Mouse (Mus musculus) limb, embryonic 11.5 days (tissue): ENCODE results near the gene Mau2. TPM values are rescaled to one million over a fixed set of nuclear protein-coding genes. Genes with fewer than 3 reads are reported as not detected.
"Not testable (repeated sequence)": the region's sequence is repeated elsewhere in the genome, so short reads cannot be mapped to it uniquely, and the experiment has no call there.

Experiments
- ATAC-seq: fragments of 200-750 bp; cut with Nextera tagmentation; 2 replicates; pipeline ENCODE4 v1.8.0; 2017; ENCODE audit warnings: low read depth; ENCODE audit not compliant: insufficient number of reproducible peaks, low FRiP score, low TSS enrichment
- DNase-seq: peaks from one replicate; pipeline ENCODE4 v3.0.0-alpha.2; 2015; ENCODE audit warnings: low spot score
- H3K27ac ChIP-seq: fragments of 300-500 bp; sonication (generic); replicated peaks from 2 replicates; pipeline ENCODE4 v1.5.1; 2014; ENCODE audit warnings: low read depth, mild to moderate bottlenecking, low read length
- H3K27me3 ChIP-seq: fragments of 300-500 bp; sonication (generic); 2 replicates; pipeline ENCODE4 v1.6.1; 2014; ENCODE audit warnings: mild to moderate bottlenecking, low read length, mixed read lengths; ENCODE audit not compliant: control insufficient read depth, insufficient read depth
- H3K36me3 ChIP-seq: fragments of 300-500 bp; sonication (generic); 2 replicates; pipeline ENCODE4 v1.6.1; 2014; ENCODE audit warnings: mild to moderate bottlenecking, low read length, moderate library complexity, mixed read lengths; ENCODE audit not compliant: control insufficient read depth, insufficient read depth
- H3K4me1 ChIP-seq: fragments of 300-500 bp; sonication (generic); 2 replicates; pipeline ENCODE4 v1.6.1; 2014; ENCODE audit warnings: low read length, mixed read lengths; ENCODE audit not compliant: control insufficient read depth, insufficient read depth
- H3K4me2 ChIP-seq: fragments of 300-500 bp; sonication (generic); 2 replicates; pipeline ENCODE4 v1.6.1; 2014; ENCODE audit warnings: low read depth, mild to moderate bottlenecking, moderate library complexity; ENCODE audit not compliant: severe bottlenecking
- H3K4me3 ChIP-seq: fragments of 300-500 bp; sonication (generic); 2 replicates; pipeline ENCODE4 v1.5.1; 2014; ENCODE audit warnings: low read depth, low read length
- H3K9ac ChIP-seq: fragments of 300-500 bp; sonication (generic); 2 replicates; pipeline ENCODE4 v1.6.1; 2014; ENCODE audit warnings: mild to moderate bottlenecking, low read length
- H3K9me3 ChIP-seq: fragments of 300-500 bp; sonication (generic); 2 replicates; pipeline ENCODE4 v1.6.1; 2016; ENCODE audit warnings: low read length; ENCODE audit not compliant: control insufficient read depth
- WGBS: fragments of 180-500 bp; shearing (Covaris S2); extraction: QIAGEN DNeasy Blood & Tissue Kit; methylation state at CpG from one replicate; pipeline ENCODE4 v1.1.7; 2014; 5-methylcytosine and 5-hydroxymethylcytosine counted together
- polyA plus RNA-seq: library from polyadenylated mRNA; unstranded; fragments of >200 nt; fragmentation: Nextera tagmentation; extraction: Ambion mirVana; gene quantifications from 2 replicates; pipeline ENCODE4 v1.2.1, GENCODE M21; 2014

The Mau2 gene
- polyA plus RNA-seq, 1 experiment from 2014 or later = 52.5 TPM

DNA sequence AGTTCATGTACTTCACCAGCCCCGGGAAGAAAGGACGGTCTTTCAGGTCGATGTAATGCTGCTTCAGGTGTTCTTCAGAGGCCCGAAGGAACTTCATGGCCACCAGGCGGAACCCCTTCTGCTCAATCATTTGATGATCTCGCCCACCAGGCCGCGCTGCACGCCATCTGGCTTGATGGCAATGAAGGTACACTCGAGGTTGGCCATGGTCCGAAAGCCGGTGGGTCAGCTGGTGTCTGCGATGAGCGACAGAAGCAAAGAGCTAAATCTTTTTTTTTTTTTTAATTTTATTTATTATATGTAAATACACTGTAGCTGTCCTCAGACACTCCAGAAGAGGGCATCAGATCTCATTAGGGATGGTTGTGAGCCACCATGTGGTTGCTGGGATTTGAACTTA lies 31.7 kb downstream of the Mau2 start:
- H3K36me3 ChIP-seq, H3K27ac ChIP-seq, H3K4me2 ChIP-seq, H3K9me3 ChIP-seq, DNase-seq, H3K27me3 ChIP-seq, H3K4me1 ChIP-seq, H3K9ac ChIP-seq, ATAC-seq, H3K4me3 ChIP-seq: not testable (repeated sequence)
- 90% methylated on average over 14 of the region's 14 CpGs for WGBS

DNA sequence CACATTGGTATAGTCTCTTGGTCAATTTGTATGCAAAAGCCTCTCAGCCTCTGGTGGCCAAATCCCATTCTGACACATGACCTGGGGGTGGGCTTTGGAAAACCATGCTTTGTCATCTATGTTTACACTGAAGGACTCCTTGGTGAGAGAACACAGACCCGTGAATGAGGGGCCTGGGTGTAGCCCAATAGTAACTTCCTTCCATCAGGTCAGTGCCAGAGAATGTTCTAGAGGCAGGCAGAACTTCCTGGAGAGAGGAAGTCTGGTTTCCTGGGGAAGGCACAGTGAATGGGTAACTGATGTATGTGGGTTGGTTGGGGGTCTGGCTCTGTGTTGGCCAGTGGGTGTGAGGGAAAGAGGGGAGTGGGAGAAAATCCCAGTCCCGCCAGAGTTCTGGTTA lies 37.4 kb downstream of the Mau2 start:
- Histone ChIP-seq H3K9ac (no peak overlapping the region; the same call in 1 of the 2 replicates), H3K36me3 (no peaks in the 10 kb centered on the region), H3K27ac (no peak overlapping the region), H3K4me1 (no peaks in the 10 kb centered on the region), H3K4me3 (no peak overlapping the region), H3K27me3 (no peaks in the 10 kb centered on the region), H3K4me2 (no peak overlapping the region), H3K9me3 (no peaks in the 10 kb centered on the region)
- DNase-seq (no peak), ATAC-seq (no peak)
- WGBS = 54% methylated on average over 2 of the region's 2 CpGs

DNA sequence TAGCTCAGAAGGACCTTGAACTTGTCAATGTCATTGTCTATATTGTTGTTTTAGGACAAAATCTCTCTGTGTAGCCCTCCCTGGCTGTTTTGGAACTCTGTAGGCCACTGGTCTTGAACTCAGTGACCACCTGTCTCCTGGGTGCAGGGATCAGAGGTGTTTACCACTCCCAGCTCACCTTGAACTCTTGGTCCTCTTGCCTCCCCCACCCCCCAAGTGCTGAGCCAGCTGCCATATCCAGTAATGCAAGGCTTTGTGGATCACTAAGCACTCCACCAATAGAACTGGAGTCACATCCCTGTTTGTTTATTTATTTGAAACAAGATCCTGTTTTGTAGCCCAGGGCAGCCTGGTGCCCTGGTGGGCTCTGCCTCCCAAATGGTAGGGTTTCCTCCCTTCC lies 38.2 kb downstream of the Mau2 start:
- Histone ChIP-seq H3K9me3 (no peaks in the 10 kb centered on the region), H3K4me1 (no peaks in the 10 kb centered on the region), H3K9ac (no peak overlapping the region), H3K4me2 (no peak overlapping the region), H3K27ac (no peak overlapping the region), H3K4me3 (no peak overlapping the region), H3K27me3 (no peaks in the 10 kb centered on the region), H3K36me3 (no peaks in the 10 kb centered on the region)
- DNase-seq = no peak
- no peak for ATAC-seq

GRCm38 (mm10) chr8:70003204-70003657 lies 39.3 kb downstream of the Mau2 start:
- Histone ChIP-seq H3K27ac (no peak overlapping the region), H3K27me3 (no peaks in the 10 kb centered on the region), H3K4me3 (no peak overlapping the region), H3K4me1 (no peaks in the 10 kb centered on the region), H3K9me3 (no peaks in the 10 kb centered on the region), H3K4me2 (no peak overlapping the region), H3K9ac (no peak overlapping the region), H3K36me3 (no peaks in the 10 kb centered on the region)
- DNase-seq (no peak), ATAC-seq (no peak)
- 54% methylated on average over 4 of the region's 4 CpGs for WGBS

DNA sequence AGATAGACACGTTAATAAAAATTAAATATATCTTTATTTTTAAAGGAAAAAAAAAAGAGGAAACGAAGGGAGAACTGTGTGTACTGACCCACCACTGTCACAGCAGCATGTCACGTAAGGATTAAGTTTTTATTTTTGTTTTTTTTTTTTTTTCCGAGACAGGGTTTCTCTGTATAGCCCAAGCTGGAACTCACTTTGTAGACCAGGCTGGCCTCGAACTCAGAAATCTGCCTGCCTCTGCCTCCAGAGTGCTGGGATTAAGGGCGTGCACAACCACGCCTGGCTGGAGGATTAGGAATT lies 40.7 kb downstream of the Mau2 start:
- H3K36me3 ChIP-seq, H3K27ac ChIP-seq, H3K4me2 ChIP-seq, H3K27me3 ChIP-seq, DNase-seq, H3K9me3 ChIP-seq, H3K4me1 ChIP-seq, H3K4me3 ChIP-seq, ATAC-seq, H3K9ac ChIP-seq: not testable (repeated sequence)
- 38% methylated on average over 7 of the region's 7 CpGs for WGBS

- no peak overlapping the region for H3K9ac ChIP-seq
Observed at GRCm38 (mm10) chr8:70001176-70001891, 41.2 kb downstream of the Mau2 start.

DNA sequence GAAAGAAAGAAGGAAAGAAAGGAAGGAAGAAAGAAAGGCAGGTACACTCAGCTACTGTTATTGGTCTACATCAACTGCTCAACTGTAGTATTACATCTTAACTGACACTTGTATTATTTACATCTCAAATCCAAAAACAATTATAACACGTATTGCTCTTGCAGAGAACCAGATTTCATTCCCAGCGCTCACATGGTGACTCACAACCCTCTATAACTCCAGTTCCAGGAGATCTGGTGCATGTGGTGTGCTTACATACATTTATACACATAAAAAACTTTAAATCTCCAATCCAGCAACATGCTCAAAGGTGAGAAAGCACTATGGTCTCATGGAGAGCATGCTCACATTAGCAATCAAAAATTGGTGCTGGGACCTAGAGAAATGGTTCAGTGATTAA lies 42.3 kb downstream of the Mau2 start:
- Histone ChIP-seq H3K27me3 (no peaks in the 10 kb centered on the region), H3K9ac (no peak overlapping the region), H3K36me3 (no peaks in the 10 kb centered on the region), H3K9me3 (no peaks in the 10 kb centered on the region), H3K27ac (no peak overlapping the region), H3K4me3 (no peak overlapping the region), H3K4me1 (peaks cover under 1% of the 10 kb centered on the region; the same call in 1 of the 2 replicates), H3K4me2 (no peak overlapping the region)
- ATAC-seq = no peak
- no peak for DNase-seq
- WGBS = 81% methylated on average over 2 of the region's 2 CpGs

More at GRCm38 (mm10) chr8:70001176-70001891, 41.2 kb downstream of the Mau2 start:
- Histone ChIP-seq H3K4me3 (no peak overlapping the region), H3K4me2 (peak overlapping the region; percentile 29; the same call in 1 of the 2 replicates), H3K27me3 (no peaks in the 10 kb centered on the region), H3K4me1 (no peaks in the 10 kb centered on the region), H3K36me3 (no peaks in the 10 kb centered on the region), H3K27ac (no peak overlapping the region), H3K9me3 (no peaks in the 10 kb centered on the region)
- ATAC-seq (no peak), DNase-seq (peak; percentile 59)
- WGBS = 2% methylated on average over 16 of the region's 16 CpGs

DNA sequence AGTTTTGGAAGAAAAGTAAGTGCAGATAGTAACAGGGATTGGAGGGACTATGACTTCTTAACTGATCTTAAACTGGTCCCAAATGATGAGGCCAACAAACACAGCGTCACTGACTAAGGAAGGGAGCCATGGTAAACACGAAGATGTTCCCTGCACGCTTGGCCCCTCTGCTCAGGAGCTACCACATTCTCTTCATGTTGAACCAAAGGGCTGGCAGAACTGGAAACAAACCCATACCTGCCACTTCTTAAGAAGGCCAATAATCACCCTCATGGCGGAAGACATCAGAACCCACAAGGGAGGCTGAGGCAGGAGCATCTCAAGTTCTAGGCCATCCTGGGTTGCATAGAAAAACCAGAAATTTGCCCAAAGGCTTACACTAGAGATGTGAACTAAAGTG lies 43.3 kb downstream of the Mau2 start:
- H3K4me2 ChIP-seq = no peak overlapping the region
- H3K27ac ChIP-seq = no peak overlapping the region
- WGBS = 88% methylated on average over 4 of the region's 4 CpGs
- ATAC-seq (no peak), DNase-seq (no peak)
- no peaks in the 10 kb centered on the region for H3K9me3 ChIP-seq
- no peaks in the 10 kb centered on the region for H3K27me3 ChIP-seq
- peaks cover 3% of the 10 kb centered on the region; the same call in 1 of the 2 replicates for H3K4me1 ChIP-seq
- H3K4me3 ChIP-seq = no peak overlapping the region
- H3K9ac ChIP-seq = no peak overlapping the region
- H3K36me3 ChIP-seq = no peaks in the 10 kb centered on the region

- Histone ChIP-seq H3K4me3 (no peak overlapping the region), H3K4me1 (peaks cover 3% of the 10 kb centered on the region; the same call in 1 of the 2 replicates), H3K27ac (no peak overlapping the region), H3K9ac (no peak overlapping the region), H3K4me2 (no peak overlapping the region), H3K27me3 (no peaks in the 10 kb centered on the region), H3K9me3 (no peaks in the 10 kb centered on the region), H3K36me3 (no peaks in the 10 kb centered on the region)
- DNase-seq (no peak), ATAC-seq (no peak)
- WGBS = 89% methylated on average over 3 of the region's 3 CpGs
Observed at GRCm38 (mm10) chr8:69998706-69999105, 43.8 kb downstream of the Mau2 start.
